Mouse (Mus musculus) limb, embryonic 11.5 days (tissue): ENCODE measurements around the gene Id4. TPM values are rescaled to one million over a fixed set of nuclear protein-coding genes. Genes with fewer than 3 reads are reported as not detected.

Source experiments
- ATAC-seq: fragments of 200-750 bp; cut with Nextera tagmentation; 2 replicates; pipeline ENCODE4 v1.8.0; 2017; ENCODE audit warnings: low read depth; ENCODE audit not compliant: insufficient number of reproducible peaks, low FRiP score, low TSS enrichment
- DNase-seq: peaks from one replicate; pipeline ENCODE4 v3.0.0-alpha.2; 2015; ENCODE audit warnings: low spot score
- H3K27ac ChIP-seq: fragments of 300-500 bp; sonication (generic); replicated peaks from 2 replicates; pipeline ENCODE4 v1.5.1; 2014; ENCODE audit warnings: low read depth, mild to moderate bottlenecking, low read length
- H3K27me3 ChIP-seq: fragments of 300-500 bp; sonication (generic); 2 replicates; pipeline ENCODE4 v1.6.1; 2014; ENCODE audit warnings: mild to moderate bottlenecking, low read length, mixed read lengths; ENCODE audit not compliant: control insufficient read depth, insufficient read depth
- H3K36me3 ChIP-seq: fragments of 300-500 bp; sonication (generic); 2 replicates; pipeline ENCODE4 v1.6.1; 2014; ENCODE audit warnings: mild to moderate bottlenecking, low read length, moderate library complexity, mixed read lengths; ENCODE audit not compliant: control insufficient read depth, insufficient read depth
- H3K4me1 ChIP-seq: fragments of 300-500 bp; sonication (generic); 2 replicates; pipeline ENCODE4 v1.6.1; 2014; ENCODE audit warnings: low read length, mixed read lengths; ENCODE audit not compliant: control insufficient read depth, insufficient read depth
- H3K4me2 ChIP-seq: fragments of 300-500 bp; sonication (generic); 2 replicates; pipeline ENCODE4 v1.6.1; 2014; ENCODE audit warnings: low read depth, mild to moderate bottlenecking, moderate library complexity; ENCODE audit not compliant: severe bottlenecking
- H3K4me3 ChIP-seq: fragments of 300-500 bp; sonication (generic); 2 replicates; pipeline ENCODE4 v1.5.1; 2014; ENCODE audit warnings: low read depth, low read length
- H3K9ac ChIP-seq: fragments of 300-500 bp; sonication (generic); 2 replicates; pipeline ENCODE4 v1.6.1; 2014; ENCODE audit warnings: mild to moderate bottlenecking, low read length
- H3K9me3 ChIP-seq: fragments of 300-500 bp; sonication (generic); 2 replicates; pipeline ENCODE4 v1.6.1; 2016; ENCODE audit warnings: low read length; ENCODE audit not compliant: control insufficient read depth
- WGBS: fragments of 180-500 bp; shearing (Covaris S2); extraction: QIAGEN DNeasy Blood & Tissue Kit; methylation state at CpG from one replicate; pipeline ENCODE4 v1.1.7; 2014; 5-methylcytosine and 5-hydroxymethylcytosine counted together
- polyA plus RNA-seq: library from polyadenylated mRNA; unstranded; fragments of >200 nt; fragmentation: Nextera tagmentation; extraction: Ambion mirVana; gene quantifications from 2 replicates; pipeline ENCODE4 v1.2.1, GENCODE M21; 2014

Id4 gene
- polyA plus RNA-seq, 1 experiment from 2014 or later, result 4.0 TPM

DNA sequence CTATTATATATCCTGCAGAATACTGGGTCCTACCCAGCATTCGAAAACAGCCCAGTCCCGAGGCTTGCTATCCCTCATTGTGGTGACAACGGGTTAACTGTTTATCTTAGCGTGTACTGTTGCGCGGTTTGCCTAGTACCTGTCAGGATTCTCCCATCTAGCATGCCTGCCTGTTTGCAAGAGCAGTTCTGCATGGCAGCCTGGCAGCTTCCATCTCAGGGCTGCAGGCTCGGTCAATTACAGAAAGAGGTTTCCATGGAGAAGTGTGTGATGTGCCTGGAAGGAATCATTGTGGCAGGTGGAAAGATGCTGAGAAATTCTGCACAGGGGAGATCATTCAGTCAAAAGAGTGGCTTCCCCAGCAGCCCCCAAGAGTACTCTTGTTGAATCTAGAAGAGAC, 16.0 kb downstream of the Id4 start:
- no peaks in the 10 kb centered on the region for H3K4me1 ChIP-seq
- WGBS, result 86% methylated on average over 7 of the region's 7 CpGs
- no peak overlapping the region for H3K9ac ChIP-seq
- no peak overlapping the region for H3K4me3 ChIP-seq
- H3K27me3 ChIP-seq, result no peaks in the 10 kb centered on the region
- ATAC-seq, result no peak
- no peaks in the 10 kb centered on the region for H3K36me3 ChIP-seq
- H3K27ac ChIP-seq, result no peak overlapping the region
- DNase-seq, result no peak
- H3K4me2 ChIP-seq, result no peak overlapping the region
- H3K9me3 ChIP-seq, result no peaks in the 10 kb centered on the region

DNA sequence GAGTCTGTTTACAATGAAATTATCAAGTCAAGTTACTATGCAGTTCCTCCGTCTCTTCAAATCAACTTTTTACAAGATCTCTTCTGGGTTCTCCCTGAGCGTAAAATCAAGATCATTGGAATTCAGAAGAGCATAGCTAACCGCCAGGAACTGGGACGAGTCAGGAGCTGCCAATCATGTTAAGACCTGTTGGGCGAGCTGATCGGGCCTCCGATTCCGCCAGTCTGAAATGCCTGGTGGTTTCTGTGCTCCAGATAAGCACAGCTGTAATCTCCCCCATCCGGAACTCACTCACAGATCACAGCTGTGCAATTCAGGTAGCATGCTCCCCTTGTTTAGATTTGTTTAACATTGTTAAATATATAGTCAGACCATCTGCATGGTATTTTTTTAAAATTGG, 23.4 kb downstream of the Id4 start:
- Histone ChIP-seq H3K4me1 (peaks cover 1% of the 10 kb centered on the region; the same call in 1 of the 2 replicates), H3K4me2 (no peak overlapping the region), H3K9ac (no peak overlapping the region), H3K27ac (no peak overlapping the region), H3K36me3 (no peaks in the 10 kb centered on the region), H3K4me3 (no peak overlapping the region), H3K9me3 (no peaks in the 10 kb centered on the region), H3K27me3 (no peaks in the 10 kb centered on the region)
- ATAC-seq, result no peak
- no peak for DNase-seq
- WGBS, result 83% methylated on average over 9 of the region's 9 CpGs

DNA sequence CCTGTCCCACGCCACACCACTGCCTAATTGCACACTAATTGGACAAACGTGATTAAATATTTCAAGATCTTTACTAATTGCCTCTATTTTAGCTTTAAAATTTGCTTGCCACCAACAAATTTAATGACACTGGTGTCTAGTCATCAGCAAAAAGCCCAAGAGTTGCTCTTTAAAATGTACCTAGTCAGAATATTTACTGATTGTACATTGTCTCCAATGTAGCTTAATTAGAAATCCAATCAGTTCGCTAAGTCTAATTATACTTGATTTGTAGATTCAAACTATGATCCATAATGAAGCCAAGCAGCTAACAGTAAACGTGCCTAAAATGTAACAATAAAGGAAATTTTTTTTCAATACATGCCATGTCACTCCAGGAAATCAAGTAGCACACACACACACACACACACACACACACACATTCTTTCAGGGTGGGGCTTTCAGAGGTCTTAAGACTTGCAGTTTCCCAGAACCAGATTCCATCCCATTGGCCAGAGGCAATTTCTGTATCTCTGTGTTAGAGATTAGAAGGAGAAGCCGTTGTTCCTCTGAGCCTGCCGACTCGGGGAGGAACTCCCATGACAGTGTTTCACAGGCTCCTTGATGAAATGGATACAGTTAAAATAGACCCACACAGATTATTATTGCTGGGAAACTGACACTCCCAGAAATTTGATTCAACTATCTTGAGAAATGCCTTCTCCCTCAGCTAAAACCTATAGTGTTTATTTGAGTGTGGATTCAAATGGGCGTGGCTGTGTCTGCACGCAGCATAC, 24.1 kb downstream of the Id4 start:
- Histone ChIP-seq H3K4me1 (peaks cover 4% of the 10 kb centered on the region; the same call in 1 of the 2 replicates), H3K27ac (no peak overlapping the region), H3K4me2 (no peak overlapping the region), H3K36me3 (no peaks in the 10 kb centered on the region), H3K27me3 (no peaks in the 10 kb centered on the region), H3K4me3 (no peak overlapping the region), H3K9ac (no peak overlapping the region), H3K9me3 (no peaks in the 10 kb centered on the region)
- ATAC-seq (no peak), DNase-seq (no peak)
- 82% methylated on average over 9 of the region's 9 CpGs for WGBS

DNA sequence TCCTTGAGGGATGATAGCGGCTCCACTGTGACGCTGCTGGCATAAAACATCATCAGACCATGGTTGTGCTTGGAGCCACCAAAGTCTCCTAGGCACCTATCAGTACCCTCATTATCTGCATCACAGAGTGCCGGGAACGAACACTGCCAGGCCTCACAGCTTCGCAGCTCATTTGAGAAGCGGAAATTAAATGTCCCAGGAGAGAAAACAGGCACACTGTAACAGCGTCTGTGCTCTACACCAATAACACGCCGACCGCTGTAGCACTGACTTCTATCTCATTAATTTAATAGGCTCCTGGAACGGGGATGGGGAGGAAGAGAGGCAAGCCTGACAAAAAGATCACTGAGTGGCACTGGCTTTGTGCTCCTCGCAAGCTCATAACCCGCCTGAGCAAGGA, 29.4 kb downstream of the Id4 start:
- 21% methylated on average over 13 of the region's 13 CpGs for WGBS
- H3K27ac ChIP-seq, result no peak overlapping the region

DNA sequence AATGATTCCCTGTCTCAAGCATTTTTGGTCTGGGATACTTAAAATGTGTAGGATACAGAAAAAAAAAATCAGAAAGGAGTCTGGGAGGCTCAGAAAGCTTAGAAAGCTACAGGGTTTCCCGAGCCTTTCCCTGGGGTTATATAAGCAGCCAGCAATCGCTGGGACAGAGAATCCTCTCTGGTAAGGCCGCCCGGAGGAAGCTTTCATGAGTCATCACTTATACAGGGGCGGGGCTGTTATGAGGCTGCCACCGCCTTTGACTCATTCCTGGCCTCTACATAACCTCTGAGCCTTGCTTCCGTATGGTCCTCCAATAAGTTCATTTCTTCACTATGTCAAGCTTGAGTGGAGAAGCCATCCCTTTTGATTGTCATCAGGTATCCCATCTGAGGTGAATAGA, 53.5 kb downstream of the Id4 start:
- 83% methylated on average over 7 of the region's 7 CpGs for WGBS
- no peak for ATAC-seq

More for the DNA sequence above, 29.4 kb downstream of the Id4 start:
- no peaks in the 10 kb centered on the region for H3K36me3 ChIP-seq
- H3K4me1 ChIP-seq, result peaks cover 8% of the 10 kb centered on the region; the same call in 1 of the 2 replicates
- DNase-seq (peak; percentile 45), ATAC-seq (no peak)
- H3K27me3 ChIP-seq, result no peaks in the 10 kb centered on the region
- no peaks in the 10 kb centered on the region for H3K9me3 ChIP-seq
- H3K4me3 ChIP-seq, result no peak overlapping the region
- H3K4me2 ChIP-seq, result no peak overlapping the region
- no peak overlapping the region for H3K9ac ChIP-seq

More for the DNA sequence above, 53.5 kb downstream of the Id4 start:
- no peak for DNase-seq
- Histone ChIP-seq H3K4me3 (no peak overlapping the region), H3K4me1 (no peaks in the 10 kb centered on the region; the same call in 1 of the 2 replicates), H3K27ac (no peak overlapping the region), H3K4me2 (no peak overlapping the region), H3K9ac (no peak overlapping the region), H3K36me3 (no peaks in the 10 kb centered on the region), H3K27me3 (no peaks in the 10 kb centered on the region), H3K9me3 (no peaks in the 10 kb centered on the region)
